Mouse (Mus musculus): ENCODE measurements around the gene Pi4ka.
A peak's percentile ranks its signal among the peaks of the same experiment; 100 is the strongest.
"Not testable (repeated sequence)": the region's sequence is repeated elsewhere in the genome, so short reads cannot be mapped to it uniquely, and the experiment has no call there.

Pi4ka gene

GRCm38 (mm10) chr16:17232794-17233701 is 173.1 kb downstream of the Pi4ka start, which contains the start of gene Hic2:
TSS of gene Hic2 (plus strand) at chr16:17233572.
- DNase-seq (ENCODE audit: low spot score), result peak; percentile 92

DNA sequence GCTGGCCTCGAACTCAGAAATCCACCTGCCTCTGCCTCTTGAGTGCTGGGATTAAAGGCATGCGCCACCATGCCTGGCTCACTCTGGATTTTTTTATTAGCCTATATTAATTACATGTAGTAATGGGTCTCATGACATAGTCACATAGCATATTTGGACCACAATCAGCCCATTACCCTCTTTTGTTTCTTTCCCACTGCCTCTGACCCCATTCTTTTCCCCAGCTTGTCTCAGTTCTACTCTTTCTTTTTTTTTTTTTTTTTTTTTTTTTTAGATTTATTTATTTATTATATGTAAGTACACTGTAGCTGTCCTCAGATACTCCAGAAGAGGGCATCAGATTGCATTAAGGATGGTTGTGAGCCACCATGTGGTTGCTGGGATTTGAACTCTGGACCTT is 174.6 kb downstream of the Pi4ka start:
- not testable (repeated sequence) for DNase-seq (ENCODE audit: low spot score)
